Mouse (Mus musculus) liver, embryonic 12.5 days (tissue): Measurements from ENCODE around the gene Otop1. TPM values are rescaled to one million over a fixed set of nuclear protein-coding genes. Genes with fewer than 3 reads are reported as not detected.

Source experiments
- polyA plus RNA-seq: library from polyadenylated mRNA; unstranded; fragments of >200 nt; fragmentation: Nextera tagmentation; extraction: Ambion mirVana; gene quantifications from 2 replicates; pipeline ENCODE4 v1.2.1, GENCODE M21; 2016

Gene Otop1
- polyA plus RNA-seq, 1 experiment from 2014 or later: not detected

Other genes starting within 250 kb of the Otop1 start
- 20.0 and 20.2 TPM in 2 replicates for gene Stx18, start 237.2 kb upstream of the Otop1 start, polyA plus RNA-seq
- gene Nsg1, start 116.1 kb upstream of the Otop1 start, polyA plus RNA-seq: 7.4 and 8.4 TPM in 2 replicates
- gene Zbtb49, start 55.5 kb upstream of the Otop1 start, polyA plus RNA-seq: 4.4 and 5.4 TPM in 2 replicates
- 145 and 147 TPM in 2 replicates for gene Lyar, start 55.5 kb upstream of the Otop1 start, polyA plus RNA-seq
- 51.3 and 55.5 TPM in 2 replicates for gene Tmem128, start 15.8 kb upstream of the Otop1 start, polyA plus RNA-seq
- gene Drd5, start 43.4 kb downstream of the Otop1 start, polyA plus RNA-seq: not detected in 2 replicates
- gene Slc2a9, start 227.2 kb downstream of the Otop1 start, polyA plus RNA-seq: 0.60 and 1.2 TPM in 2 replicates